Mouse (Mus musculus) liver, embryonic 14.5 days (tissue): ENCODE measurements around the gene Tbcd.

Experiments
- CTCF ChIP-seq: IDR thresholded peaks from 2 replicates; pipeline ENCODE4 v1.5.1; 2016; ENCODE audit warnings: antibody characterized with exemption, low read depth, control low read depth
- EP300 ChIP-seq: IDR thresholded peaks from 2 replicates; pipeline ENCODE4 v1.6.1; 2016; ENCODE audit warnings: antibody characterized with exemption, low read depth

GRCm38 (mm10) chr11:121557946-121558345, 106.2 kb downstream of the Tbcd start:
- TF ChIP-seq CTCF (no peak), EP300 (no peak)
